Mouse (Mus musculus): ENCODE results near the gene Ablim1. TPM values are rescaled to one million over a fixed set of nuclear protein-coding genes. Genes with fewer than 3 reads are reported as not detected.

The Ablim1 gene
- polyA plus RNA-seq, 1 experiment = 12.2 TPM

DNA sequence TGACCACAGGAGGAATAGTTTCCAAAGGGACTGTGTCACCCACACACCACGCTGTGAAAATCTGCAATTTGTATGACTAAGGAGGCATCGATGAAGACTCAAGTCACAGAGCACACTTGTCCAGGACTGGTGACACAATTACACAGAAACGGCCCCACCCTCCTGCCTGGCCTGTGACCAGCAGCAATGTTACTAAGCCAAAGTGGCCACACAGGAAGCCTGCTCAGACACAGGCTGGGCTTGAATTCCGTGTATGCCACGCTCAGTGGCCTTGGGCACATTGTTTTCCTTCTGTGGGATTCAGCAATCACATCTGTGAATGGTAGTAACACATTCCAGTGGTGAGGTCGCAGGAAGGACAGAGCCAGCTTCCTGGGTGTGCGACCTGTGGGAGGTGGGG, 110.6 kb downstream of the Ablim1 start:
- H3K9me3 ChIP-seq (replicated peaks; ENCODE audit: control insufficient read depth, insufficient read depth, low read length, poor library complexity, severe bottlenecking) = no peaks in the 10 kb centered on the region
- H3K9ac ChIP-seq (ENCODE audit: low read depth, poor library complexity, severe bottlenecking) = no peak overlapping the region
- no peak overlapping the region for H3K4me3 ChIP-seq (ENCODE audit: low read depth, low read length)
- TF ChIP-seq POLR2A (IDR thresholded peaks at IDR 0.05; ENCODE audit: insufficient read depth, low read length) (no peak), CTCF (IDR thresholded peaks at IDR 0.05; ENCODE audit: low read depth, low read length) (no peak), EP300 (IDR thresholded peaks at IDR 0.05; ENCODE audit: insufficient read depth, low read depth, low read length) (no peak)
- H3K4me1 ChIP-seq (ENCODE audit: control insufficient read depth, insufficient read depth, low read length) = no peaks in the 10 kb centered on the region
- no peaks in the 10 kb centered on the region for H3K36me3 ChIP-seq (ENCODE audit: control insufficient read depth, insufficient read depth, low read length, poor library complexity, severe bottlenecking)
- H3K27me3 ChIP-seq (ENCODE audit: control insufficient read depth, insufficient read depth, low read length, poor library complexity, severe bottlenecking) = no peaks in the 10 kb centered on the region
- no peak overlapping the region for H3K27ac ChIP-seq (ENCODE audit: insufficient read depth, low read length)

DNA sequence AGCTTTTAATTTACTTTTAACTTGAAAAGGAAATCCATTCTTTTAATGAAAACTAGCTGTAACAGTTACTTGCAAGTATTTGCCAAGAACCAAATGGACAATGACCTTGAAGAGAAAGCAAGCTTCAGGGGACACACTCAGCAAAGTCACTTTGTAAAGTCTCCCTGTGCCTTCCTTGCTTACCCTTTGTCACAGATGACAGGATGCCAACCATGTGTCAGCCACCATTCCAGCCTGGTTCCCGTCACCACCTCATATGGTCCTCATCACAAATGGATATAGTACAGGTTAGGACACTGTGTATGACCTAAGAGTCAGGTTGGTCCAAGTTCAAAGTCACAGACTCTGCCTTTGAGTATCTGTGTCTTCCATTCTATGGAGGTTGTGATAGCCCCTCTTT, 112.2 kb downstream of the Ablim1 start:
- Histone ChIP-seq H3K27me3 (ENCODE audit: control insufficient read depth, insufficient read depth, low read length, poor library complexity, severe bottlenecking) (no peaks in the 10 kb centered on the region), H3K9ac (ENCODE audit: low read depth, poor library complexity, severe bottlenecking) (no peak overlapping the region), H3K36me3 (ENCODE audit: control insufficient read depth, insufficient read depth, low read length, poor library complexity, severe bottlenecking) (no peaks in the 10 kb centered on the region), H3K9me3 (replicated peaks; ENCODE audit: control insufficient read depth, insufficient read depth, low read length, poor library complexity, severe bottlenecking) (no peaks in the 10 kb centered on the region), H3K4me3 (ENCODE audit: low read depth, low read length) (no peak overlapping the region), H3K4me1 (ENCODE audit: control insufficient read depth, insufficient read depth, low read length) (no peaks in the 10 kb centered on the region), H3K27ac (ENCODE audit: insufficient read depth, low read length) (no peak overlapping the region)
- no peak for TF ChIP-seq EP300 (IDR thresholded peaks at IDR 0.05; ENCODE audit: insufficient read depth, low read depth, low read length)
- no peak for TF ChIP-seq POLR2A (IDR thresholded peaks at IDR 0.05; ENCODE audit: insufficient read depth, low read length)
- no peak for TF ChIP-seq CTCF (IDR thresholded peaks at IDR 0.05; ENCODE audit: low read depth, low read length)

DNA sequence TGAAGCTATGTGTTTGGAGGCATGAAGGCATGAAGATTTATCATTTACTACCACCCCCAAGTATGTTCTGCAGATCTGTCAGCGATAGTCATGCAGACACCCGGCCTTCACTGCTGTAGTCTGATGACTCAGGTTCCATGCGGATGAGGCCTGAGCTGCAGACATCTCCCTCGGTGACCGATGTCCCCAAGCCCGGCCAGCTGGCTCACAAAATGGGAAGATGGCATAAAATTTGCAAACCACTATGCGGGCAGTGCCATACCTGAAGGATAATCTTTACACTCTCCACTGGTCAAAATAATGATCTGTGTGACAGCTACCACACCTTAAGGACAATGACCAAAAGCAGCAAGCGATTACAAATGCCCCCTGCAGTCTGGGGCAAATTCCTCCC, 113.6 kb downstream of the Ablim1 start:
- Histone ChIP-seq H3K4me1 (ENCODE audit: control insufficient read depth, insufficient read depth, low read length) (no peaks in the 10 kb centered on the region), H3K27me3 (ENCODE audit: control insufficient read depth, insufficient read depth, low read length, poor library complexity, severe bottlenecking) (no peaks in the 10 kb centered on the region), H3K36me3 (ENCODE audit: control insufficient read depth, insufficient read depth, low read length, poor library complexity, severe bottlenecking) (no peaks in the 10 kb centered on the region), H3K4me3 (ENCODE audit: low read depth, low read length) (no peak overlapping the region), H3K9me3 (replicated peaks; ENCODE audit: control insufficient read depth, insufficient read depth, low read length, poor library complexity, severe bottlenecking) (no peaks in the 10 kb centered on the region), H3K9ac (ENCODE audit: low read depth, poor library complexity, severe bottlenecking) (no peak overlapping the region), H3K27ac (ENCODE audit: insufficient read depth, low read length) (no peak overlapping the region)
- no peak for TF ChIP-seq EP300 (IDR thresholded peaks at IDR 0.05; ENCODE audit: insufficient read depth, low read depth, low read length)
- TF ChIP-seq CTCF (IDR thresholded peaks at IDR 0.05; ENCODE audit: low read depth, low read length) = no peak
- no peak for TF ChIP-seq POLR2A (IDR thresholded peaks at IDR 0.05; ENCODE audit: insufficient read depth, low read length)

DNA sequence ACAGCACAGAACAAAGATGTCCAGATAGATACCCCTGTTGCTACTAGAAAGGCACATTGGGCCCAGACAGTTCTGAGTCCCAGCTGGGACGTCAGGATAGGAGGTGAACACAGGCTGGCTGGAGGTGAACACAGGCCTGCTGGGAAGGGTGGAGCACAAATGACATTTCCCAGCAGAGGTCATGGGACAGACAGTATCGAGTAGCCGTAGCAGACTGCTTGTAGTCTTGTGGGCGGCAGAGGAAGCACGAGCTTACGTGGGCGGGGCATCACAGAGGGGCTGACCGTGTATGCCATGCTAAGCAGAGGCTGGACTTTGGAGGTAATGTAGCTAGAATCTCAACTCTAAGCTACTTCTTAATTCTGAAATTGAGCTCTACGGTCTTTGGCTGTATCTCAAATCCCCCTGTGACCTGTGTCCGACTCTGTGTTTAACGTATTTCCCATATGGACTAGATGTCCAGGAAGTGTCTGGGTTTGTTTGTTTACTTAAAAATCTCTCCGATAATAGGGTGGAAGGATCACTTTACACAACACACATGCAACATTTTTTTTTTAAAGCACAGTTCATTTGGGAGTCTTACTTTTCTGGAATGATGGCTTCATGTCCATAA, 114.1 kb downstream of the Ablim1 start:
- Histone ChIP-seq H3K27ac (ENCODE audit: insufficient read depth, low read length) (no peak overlapping the region), H3K4me1 (ENCODE audit: control insufficient read depth, insufficient read depth, low read length) (no peaks in the 10 kb centered on the region)
- no peak for TF ChIP-seq POLR2A (IDR thresholded peaks at IDR 0.05; ENCODE audit: insufficient read depth, low read length)
- TF ChIP-seq EP300 (IDR thresholded peaks at IDR 0.05; ENCODE audit: insufficient read depth, low read depth, low read length) = peak; percentile 82
- no peak for TF ChIP-seq CTCF (IDR thresholded peaks at IDR 0.05; ENCODE audit: low read depth, low read length)

DNA sequence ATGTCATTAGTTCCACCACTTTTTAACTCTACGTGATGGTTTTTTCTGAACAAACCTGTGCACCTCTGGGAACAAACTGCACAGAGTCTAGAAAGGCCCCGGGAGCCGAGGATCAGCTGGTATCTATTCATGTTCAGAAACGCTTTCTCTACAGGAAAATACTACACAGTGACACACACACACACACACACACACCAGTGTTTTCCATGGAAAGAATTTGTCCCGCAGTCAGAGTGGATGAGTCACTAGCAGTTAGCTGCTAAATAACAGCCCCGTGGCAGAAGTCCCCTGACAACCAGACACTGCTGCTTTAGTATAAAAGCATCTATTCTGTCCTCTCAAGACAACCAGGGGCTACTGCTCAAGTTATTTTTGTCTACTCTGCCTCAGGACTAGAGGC, 115.4 kb downstream of the Ablim1 start:
- TF ChIP-seq POLR2A (IDR thresholded peaks at IDR 0.05; ENCODE audit: insufficient read depth, low read length) (no peak), CTCF (IDR thresholded peaks at IDR 0.05; ENCODE audit: low read depth, low read length) (no peak), EP300 (IDR thresholded peaks at IDR 0.05; ENCODE audit: insufficient read depth, low read depth, low read length) (no peak)
- no peaks in the 10 kb centered on the region for H3K27me3 ChIP-seq (ENCODE audit: control insufficient read depth, insufficient read depth, low read length, poor library complexity, severe bottlenecking)
- H3K27ac ChIP-seq (ENCODE audit: insufficient read depth, low read length) = no peak overlapping the region
- no peaks in the 10 kb centered on the region for H3K36me3 ChIP-seq (ENCODE audit: control insufficient read depth, insufficient read depth, low read length, poor library complexity, severe bottlenecking)
- H3K4me1 ChIP-seq (ENCODE audit: control insufficient read depth, insufficient read depth, low read length) = no peaks in the 10 kb centered on the region
- H3K9ac ChIP-seq (ENCODE audit: low read depth, poor library complexity, severe bottlenecking) = no peak overlapping the region
- no peaks in the 10 kb centered on the region for H3K9me3 ChIP-seq (replicated peaks; ENCODE audit: control insufficient read depth, insufficient read depth, low read length, poor library complexity, severe bottlenecking)
- no peak overlapping the region for H3K4me3 ChIP-seq (ENCODE audit: low read depth, low read length)

More for the DNA sequence above, 114.1 kb downstream of the Ablim1 start:
- no peaks in the 10 kb centered on the region for H3K36me3 ChIP-seq (ENCODE audit: control insufficient read depth, insufficient read depth, low read length, poor library complexity, severe bottlenecking)
- H3K9me3 ChIP-seq (replicated peaks; ENCODE audit: control insufficient read depth, insufficient read depth, low read length, poor library complexity, severe bottlenecking) = no peaks in the 10 kb centered on the region
- H3K4me3 ChIP-seq (ENCODE audit: low read depth, low read length) = no peak overlapping the region
- no peak overlapping the region for H3K9ac ChIP-seq (ENCODE audit: low read depth, poor library complexity, severe bottlenecking)
- H3K27me3 ChIP-seq (ENCODE audit: control insufficient read depth, insufficient read depth, low read length, poor library complexity, severe bottlenecking) = no peaks in the 10 kb centered on the region

DNA sequence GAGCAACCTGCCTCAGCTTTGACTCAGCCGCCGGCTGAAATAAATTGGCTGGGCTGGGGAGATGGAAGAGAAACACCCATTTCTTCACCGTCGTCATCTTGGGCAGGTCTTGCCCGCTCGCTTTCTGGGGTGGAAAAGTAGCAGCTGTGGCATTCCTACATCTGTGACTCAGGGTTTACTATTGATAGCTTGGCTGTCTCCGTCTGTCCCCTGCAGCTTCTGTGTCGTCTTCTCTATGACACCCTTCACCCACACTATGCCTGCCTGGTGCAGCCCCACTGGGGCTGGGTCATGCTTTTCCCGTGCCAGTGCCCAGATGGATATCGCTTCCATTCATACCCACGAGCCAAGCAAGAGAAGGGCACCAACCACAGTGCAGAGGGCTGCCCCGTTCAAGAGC, 116.2 kb downstream of the Ablim1 start:
- no peak overlapping the region for H3K27ac ChIP-seq (ENCODE audit: insufficient read depth, low read length)
- H3K4me3 ChIP-seq (ENCODE audit: low read depth, low read length) = no peak overlapping the region
- no peak overlapping the region for H3K9ac ChIP-seq (ENCODE audit: low read depth, poor library complexity, severe bottlenecking)
- H3K9me3 ChIP-seq (replicated peaks; ENCODE audit: control insufficient read depth, insufficient read depth, low read length, poor library complexity, severe bottlenecking) = no peaks in the 10 kb centered on the region
- no peaks in the 10 kb centered on the region for H3K4me1 ChIP-seq (ENCODE audit: control insufficient read depth, insufficient read depth, low read length)
- no peaks in the 10 kb centered on the region for H3K27me3 ChIP-seq (ENCODE audit: control insufficient read depth, insufficient read depth, low read length, poor library complexity, severe bottlenecking)
- no peaks in the 10 kb centered on the region for H3K36me3 ChIP-seq (ENCODE audit: control insufficient read depth, insufficient read depth, low read length, poor library complexity, severe bottlenecking)
- TF ChIP-seq EP300 (IDR thresholded peaks at IDR 0.05; ENCODE audit: insufficient read depth, low read depth, low read length) = no peak
- TF ChIP-seq POLR2A (IDR thresholded peaks at IDR 0.05; ENCODE audit: insufficient read depth, low read length) = no peak
- TF ChIP-seq CTCF (IDR thresholded peaks at IDR 0.05; ENCODE audit: low read depth, low read length) = no peak
